Mouse (Mus musculus): ENCODE data around the gene Osgep. TPM values are rescaled to one million over a fixed set of nuclear protein-coding genes. Genes with fewer than 3 reads are reported as not detected.
"Not testable (repeated sequence)": the region's sequence is repeated elsewhere in the genome, so short reads cannot be mapped to it uniquely, and the experiment has no call there.

Gene Osgep
- 107 and 118 TPM in 2 replicates for polyA plus RNA-seq (2014; fragmentation: Nextera tagmentation; extraction: Ambion mirVana)

- under 1% methylated on average over 57 of the region's 57 CpGs for WGBS
- Histone ChIP-seq H3K4me2 (replicated peaks) (peak within 1 kb of the TSS; percentile 90), H3K9ac (peak within 1 kb of the TSS; percentile 71), H3K4me3 (replicated peaks; ENCODE audit: low read length) (peak within 1 kb of the TSS; percentile 64), H3K36me3 (replicated peaks; ENCODE audit: control insufficient read depth, insufficient read depth) (peaks cover 46% of the 10 kb centered on the region), H3K9me3 (ENCODE audit: control insufficient read depth, low read length) (no peaks in the 10 kb centered on the region), H3K27me3 (ENCODE audit: control insufficient read depth, insufficient read depth, low read length) (no peaks in the 10 kb centered on the region), H3K4me1 (replicated peaks; ENCODE audit: control insufficient read depth, insufficient read depth, low read length) (peaks cover 24% of the 10 kb centered on the region), H3K27ac (peak within 1 kb of the TSS; percentile 86)
- DNase-seq (ENCODE audit: low spot score) (peak; percentile 98), ATAC-seq (ENCODE audit: low FRiP score) (peak; percentile 96)
Observed at GRCm38 (mm10) chr14:50924281-50925064, at the start of gene Osgep, which contains the start of gene Apex1. Gene Osgep, minus strand, starts transcription at chr14:50924893. Gene Apex1, plus strand, starts transcription at chr14:50924968.

GRCm38 (mm10) chr14:50973700-50974099, 49.0 kb upstream of the Osgep start:
- Histone ChIP-seq H3K4me2 (replicated peaks) (no peak overlapping the region), H3K4me1 (replicated peaks; ENCODE audit: control insufficient read depth, insufficient read depth, low read length) (0 out of 2 replicates have a peak, but pooled peaks cover 5% of the 10 kb centered on the region), H3K4me3 (replicated peaks; ENCODE audit: low read length) (no peak overlapping the region), H3K9ac (no peak overlapping the region), H3K9me3 (ENCODE audit: control insufficient read depth, low read length) (no peaks in the 10 kb centered on the region), H3K36me3 (replicated peaks; ENCODE audit: control insufficient read depth, insufficient read depth) (no peaks in the 10 kb centered on the region), H3K27me3 (ENCODE audit: control insufficient read depth, insufficient read depth, low read length) (no peaks in the 10 kb centered on the region), H3K27ac (no peak overlapping the region)
- WGBS: 57% methylated on average over 4 of the region's 4 CpGs
- ATAC-seq (ENCODE audit: low FRiP score): no peak
- DNase-seq (ENCODE audit: low spot score): no peak

- not testable (repeated sequence) for H3K9ac ChIP-seq; H3K36me3 ChIP-seq (replicated peaks; ENCODE audit: control insufficient read depth, insufficient read depth); H3K4me2 ChIP-seq (replicated peaks); H3K27me3 ChIP-seq (ENCODE audit: control insufficient read depth, insufficient read depth, low read length); H3K27ac ChIP-seq; H3K4me1 ChIP-seq (replicated peaks; ENCODE audit: control insufficient read depth, insufficient read depth, low read length); H3K4me3 ChIP-seq (replicated peaks; ENCODE audit: low read length); H3K9me3 ChIP-seq (ENCODE audit: control insufficient read depth, low read length); DNase-seq (ENCODE audit: low spot score); ATAC-seq (ENCODE audit: low FRiP score)
- 93% methylated on average over 4 of the region's 5 CpGs for WGBS
Observed at GRCm38 (mm10) chr14:50973054-50973453, 48.4 kb upstream of the Osgep start.

- Histone ChIP-seq H3K4me3 (replicated peaks; ENCODE audit: low read length) (no peak overlapping the region), H3K27ac (no peak overlapping the region), H3K4me2 (replicated peaks) (no peak overlapping the region), H3K4me1 (replicated peaks; ENCODE audit: control insufficient read depth, insufficient read depth, low read length) (0 out of 2 replicates have a peak, but pooled peaks cover 5% of the 10 kb centered on the region), H3K36me3 (replicated peaks; ENCODE audit: control insufficient read depth, insufficient read depth) (no peaks in the 10 kb centered on the region), H3K9ac (no peak overlapping the region), H3K27me3 (ENCODE audit: control insufficient read depth, insufficient read depth, low read length) (no peaks in the 10 kb centered on the region), H3K9me3 (ENCODE audit: control insufficient read depth, low read length) (no peaks in the 10 kb centered on the region)
- 84% methylated on average over 1 of the region's 1 CpGs for WGBS
- no peak for ATAC-seq (ENCODE audit: low FRiP score)
- no peak for DNase-seq (ENCODE audit: low spot score)
Observed at GRCm38 (mm10) chr14:50970822-50971221, 46.1 kb upstream of the Osgep start.

- 0 out of 2 replicates have a peak, but pooled peaks cover 5% of the 10 kb centered on the region for H3K4me1 ChIP-seq (replicated peaks; ENCODE audit: control insufficient read depth, insufficient read depth, low read length)
- H3K4me3 ChIP-seq (replicated peaks; ENCODE audit: low read length): no peak overlapping the region
- peak overlapping the region; percentile 7; the same call in 1 of the 2 replicates for H3K27ac ChIP-seq
- WGBS: 7% methylated on average over 12 of the region's 12 CpGs
- H3K4me2 ChIP-seq (replicated peaks): peak overlapping the region; percentile 24; the same call in 1 of the 2 replicates
- no peaks in the 10 kb centered on the region for H3K36me3 ChIP-seq (replicated peaks; ENCODE audit: control insufficient read depth, insufficient read depth)
- peak; percentile 57; the same call in 1 of the 2 replicates for ATAC-seq (ENCODE audit: low FRiP score)
- no peak overlapping the region for H3K9ac ChIP-seq
- DNase-seq (ENCODE audit: low spot score): peak; percentile 46
- no peaks in the 10 kb centered on the region for H3K27me3 ChIP-seq (ENCODE audit: control insufficient read depth, insufficient read depth, low read length)
- no peaks in the 10 kb centered on the region for H3K9me3 ChIP-seq (ENCODE audit: control insufficient read depth, low read length)
Observed at GRCm38 (mm10) chr14:50969558-50970544, 45.2 kb upstream of the Osgep start.

- DNase-seq (ENCODE audit: low spot score): no peak
- 4% methylated on average over 1 of the region's 1 CpGs for WGBS
- no peaks in the 10 kb centered on the region for H3K27me3 ChIP-seq (ENCODE audit: control insufficient read depth, insufficient read depth, low read length)
- ATAC-seq (ENCODE audit: low FRiP score): no peak
- no peak overlapping the region for H3K4me3 ChIP-seq (replicated peaks; ENCODE audit: low read length)
- H3K9ac ChIP-seq: no peak overlapping the region
- H3K27ac ChIP-seq: 0 out of 2 replicates have a peak overlapping the region, but pooled peaks have one; percentile 7
- no peaks in the 10 kb centered on the region for H3K9me3 ChIP-seq (ENCODE audit: control insufficient read depth, low read length)
- peak overlapping the region; percentile 24; the same call in 1 of the 2 replicates for H3K4me2 ChIP-seq (replicated peaks)
- H3K4me1 ChIP-seq (replicated peaks; ENCODE audit: control insufficient read depth, insufficient read depth, low read length): 0 out of 2 replicates have a peak, but pooled peaks cover 5% of the 10 kb centered on the region
- H3K36me3 ChIP-seq (replicated peaks; ENCODE audit: control insufficient read depth, insufficient read depth): no peaks in the 10 kb centered on the region
Observed at GRCm38 (mm10) chr14:50969041-50969440, 44.3 kb upstream of the Osgep start.

- Histone ChIP-seq H3K36me3 (replicated peaks; ENCODE audit: control insufficient read depth, insufficient read depth) (no peaks in the 10 kb centered on the region), H3K4me2 (replicated peaks) (no peak overlapping the region), H3K4me3 (replicated peaks; ENCODE audit: low read length) (no peak overlapping the region), H3K27me3 (ENCODE audit: control insufficient read depth, insufficient read depth, low read length) (no peaks in the 10 kb centered on the region), H3K9me3 (ENCODE audit: control insufficient read depth, low read length) (no peaks in the 10 kb centered on the region), H3K9ac (no peak overlapping the region), H3K4me1 (replicated peaks; ENCODE audit: control insufficient read depth, insufficient read depth, low read length) (0 out of 2 replicates have a peak, but pooled peaks cover 5% of the 10 kb centered on the region), H3K27ac (no peak overlapping the region)
- no peak for ATAC-seq (ENCODE audit: low FRiP score)
- WGBS: 78% methylated on average over 5 of the region's 5 CpGs
- no peak for DNase-seq (ENCODE audit: low spot score)
Observed at GRCm38 (mm10) chr14:50968216-50968980, 43.7 kb upstream of the Osgep start.

- not testable (repeated sequence) for ATAC-seq (ENCODE audit: low FRiP score); H3K4me3 ChIP-seq (replicated peaks; ENCODE audit: low read length)
Observed at GRCm38 (mm10) chr14:50958289-50958995, 33.7 kb upstream of the Osgep start.

More at GRCm38 (mm10) chr14:50958289-50958995, 33.7 kb upstream of the Osgep start:
- not testable (repeated sequence) for H3K9ac ChIP-seq; H3K9me3 ChIP-seq (ENCODE audit: control insufficient read depth, low read length); H3K4me2 ChIP-seq (replicated peaks); H3K27me3 ChIP-seq (ENCODE audit: control insufficient read depth, insufficient read depth, low read length); H3K4me1 ChIP-seq (replicated peaks; ENCODE audit: control insufficient read depth, insufficient read depth, low read length); H3K27ac ChIP-seq; H3K36me3 ChIP-seq (replicated peaks; ENCODE audit: control insufficient read depth, insufficient read depth); DNase-seq (ENCODE audit: low spot score)
- WGBS: 88% methylated on average over 5 of the region's 5 CpGs

Data from hindbrain, embryonic 14.5 days (tissue).